Mouse (Mus musculus): ENCODE results near the gene Pam. TPM values are rescaled to one million over a fixed set of nuclear protein-coding genes. Genes with fewer than 3 reads are reported as not detected.

Pam gene
- total and polyA plus RNA-seq, 3 experiments = not detected

- TF ChIP-seq MAZ (IDR thresholded peaks at IDR 0.05; ENCODE audit: low read depth, low read length) = no peak
- H3K9me3 ChIP-seq (replicated peaks; ENCODE audit: insufficient read depth, low read length) = no peaks in the 10 kb centered on the region
- H3K36me3 ChIP-seq (ENCODE audit: control insufficient read depth in 1 of 2, insufficient read depth in 2 of 2, low read length in 2 of 2) = no peaks in the 10 kb centered on the region
- no peaks in the 10 kb centered on the region; a peak in 1 of 4 replicates for H3K27me3 ChIP-seq (ENCODE audit: control insufficient read depth in 1 of 2, insufficient read depth in 2 of 2, low read length in 2 of 2)
- DNase-seq (ENCODE audit: low read depth, low spot score) = no peak
- no peak overlapping the region for H3K4me3 ChIP-seq (ENCODE audit: control insufficient read depth in 1 of 2, insufficient read depth in 1 of 2, low read depth in 2 of 2, low read length in 2 of 2)
- H3K4me1 ChIP-seq (ENCODE audit: control insufficient read depth in 1 of 2, insufficient read depth in 2 of 2, low read length in 2 of 2) = no peaks in the 10 kb centered on the region
- H3K79me2 ChIP-seq (ENCODE audit: control insufficient read depth, insufficient read depth, low read length, poor library complexity) = no peaks in the 10 kb centered on the region
- no peak overlapping the region for H3K9ac ChIP-seq (ENCODE audit: control insufficient read depth, low read depth, low read length, poor library complexity, severe bottlenecking)
- no peak overlapping the region for H3K27ac ChIP-seq (ENCODE audit: control insufficient read depth, low read depth, low read length)
Measured at GRCm38 (mm10) chr1:98038252-98038651, 57.2 kb downstream of the Pam start.

DNA sequence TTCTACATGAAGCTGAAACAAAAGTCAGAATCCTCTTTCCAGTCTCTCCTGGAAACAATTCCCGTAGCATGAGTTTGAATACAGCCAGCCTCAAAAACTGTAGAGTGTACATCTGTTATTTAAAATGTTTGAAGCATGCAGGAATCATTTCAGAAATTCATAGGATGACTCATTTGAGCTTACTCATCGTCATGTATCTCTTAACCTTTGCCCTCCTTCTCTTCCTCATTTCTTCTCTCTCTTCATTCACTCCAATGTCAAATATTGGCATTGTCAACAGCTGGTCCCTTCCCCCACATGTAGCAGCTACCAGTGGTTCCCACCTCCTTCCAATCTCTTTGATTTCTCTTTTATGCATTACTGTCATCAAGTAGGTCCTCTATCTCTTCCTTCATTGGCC is 59.7 kb downstream of the Pam start:
- H3K4me1 ChIP-seq (ENCODE audit: control insufficient read depth in 1 of 2, insufficient read depth in 2 of 2, low read length in 2 of 2) = no peaks in the 10 kb centered on the region
- TF ChIP-seq CTCF (IDR thresholded peaks at IDR 0.05 in 2 of 3, conservative IDR thresholded peaks at IDR 0.05 in 1 of 3; ENCODE audit: control insufficient read depth in 1 of 3, insufficient read depth in 1 of 3, low read depth in 2 of 3, low read length in 3 of 3, poor library complexity in 1 of 3, severe bottlenecking in 1 of 3) = no peak
- no peak for TF ChIP-seq USF2 (IDR thresholded peaks at IDR 0.05; ENCODE audit: borderline replicate concordance in 1 of 2, insufficient read depth in 1 of 2, low read depth in 1 of 2, low read length in 2 of 2)
- TF ChIP-seq GABPA (IDR thresholded peaks at IDR 0.05; ENCODE audit: low read depth, low read length) = no peak
- TF ChIP-seq E2F4 (IDR thresholded peaks at IDR 0.05; ENCODE audit: borderline replicate concordance, low read depth, low read length) = no peak
- TF ChIP-seq MAFK (IDR thresholded peaks at IDR 0.05; ENCODE audit: borderline replicate concordance, low read depth, low read length) = no peak
- TF ChIP-seq ZKSCAN1 (IDR thresholded peaks at IDR 0.05; ENCODE audit: low read depth, low read length) = no peak
- TF ChIP-seq KAT2A (conservative IDR thresholded peaks at IDR 0.05; ENCODE audit: low read depth, low read length) = no peak
- no peak for TF ChIP-seq JUND (IDR thresholded peaks at IDR 0.05; ENCODE audit: low read depth, low read length)
- no peak for TF ChIP-seq RCOR1 (IDR thresholded peaks at IDR 0.05; ENCODE audit: low read depth, low read length)
- no peak for TF ChIP-seq RAD21 (IDR thresholded peaks at IDR 0.05; ENCODE audit: low read depth, low read length)
- TF ChIP-seq SMC3 (IDR thresholded peaks at IDR 0.05; ENCODE audit: low read depth, low read length) = no peak
- TF ChIP-seq ETS1 (IDR thresholded peaks at IDR 0.05; ENCODE audit: low read depth, low read length) = no peak
- no peaks in the 10 kb centered on the region; a peak in 2 of 4 replicates for H3K27me3 ChIP-seq (ENCODE audit: control insufficient read depth in 1 of 2, insufficient read depth in 2 of 2, low read length in 2 of 2)
- H3K79me2 ChIP-seq (ENCODE audit: control insufficient read depth, insufficient read depth, low read length, poor library complexity) = no peaks in the 10 kb centered on the region
- no peak overlapping the region for H3K27ac ChIP-seq (ENCODE audit: control insufficient read depth, low read depth, low read length)
- H3K36me3 ChIP-seq (ENCODE audit: control insufficient read depth in 1 of 2, insufficient read depth in 2 of 2, low read length in 2 of 2) = no peaks in the 10 kb centered on the region
- H3K4me3 ChIP-seq (ENCODE audit: control insufficient read depth in 1 of 2, insufficient read depth in 1 of 2, low read depth in 2 of 2, low read length in 2 of 2) = no peak overlapping the region
- H3K9ac ChIP-seq (ENCODE audit: control insufficient read depth, low read depth, low read length, poor library complexity, severe bottlenecking) = no peak overlapping the region
- DNase-seq (ENCODE audit: low read depth, low spot score) = no peak
- H3K9me3 ChIP-seq (replicated peaks; ENCODE audit: insufficient read depth, low read length) = no peaks in the 10 kb centered on the region

DNA sequence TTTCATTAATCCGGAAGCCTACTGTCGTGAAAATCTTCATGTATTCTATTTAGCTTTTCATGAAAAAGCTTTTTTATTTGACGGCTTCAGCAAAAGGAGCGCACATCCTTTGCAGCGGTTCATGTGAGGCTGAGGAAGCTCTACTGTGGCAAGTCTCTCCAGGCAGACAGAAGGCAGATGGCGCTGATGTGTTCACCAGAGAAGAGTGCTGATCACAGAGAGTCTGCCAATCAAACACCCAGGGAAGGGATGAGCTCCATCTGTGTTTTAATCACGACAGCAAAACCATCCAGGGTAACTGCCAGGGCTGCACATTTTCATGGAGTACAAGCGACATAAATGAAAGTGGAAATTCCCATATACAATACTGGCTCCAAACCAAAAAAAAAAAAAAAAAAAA is 63.6 kb downstream of the Pam start:
- H3K4me3 ChIP-seq (ENCODE audit: control insufficient read depth in 1 of 2, insufficient read depth in 1 of 2, low read depth in 2 of 2, low read length in 2 of 2) = no peak overlapping the region
- H3K79me2 ChIP-seq (ENCODE audit: control insufficient read depth, insufficient read depth, low read length, poor library complexity) = no peaks in the 10 kb centered on the region
- no peaks in the 10 kb centered on the region for H3K36me3 ChIP-seq (ENCODE audit: control insufficient read depth in 1 of 2, insufficient read depth in 2 of 2, low read length in 2 of 2)
- H3K4me1 ChIP-seq (ENCODE audit: control insufficient read depth in 1 of 2, insufficient read depth in 2 of 2, low read length in 2 of 2) = no peaks in the 10 kb centered on the region
- no peak for DNase-seq (ENCODE audit: low read depth, low spot score)
- no peak overlapping the region for H3K27ac ChIP-seq (ENCODE audit: control insufficient read depth, low read depth, low read length)
- H3K9me3 ChIP-seq (replicated peaks; ENCODE audit: insufficient read depth, low read length) = no peaks in the 10 kb centered on the region
- no peaks in the 10 kb centered on the region; a peak in 2 of 4 replicates for H3K27me3 ChIP-seq (ENCODE audit: control insufficient read depth in 1 of 2, insufficient read depth in 2 of 2, low read length in 2 of 2)
- H3K9ac ChIP-seq (ENCODE audit: control insufficient read depth, low read depth, low read length, poor library complexity, severe bottlenecking) = no peak overlapping the region
- TF ChIP-seq UBTF (IDR thresholded peaks at IDR 0.05; ENCODE audit: borderline replicate concordance, insufficient read depth, low read depth, low read length) (no peak), USF1 (IDR thresholded peaks at IDR 0.05; ENCODE audit: low read depth, low read length) (no peak), HCFC1 (IDR thresholded peaks at IDR 0.05; ENCODE audit: low read depth, low read length) (no peak), POLR2AphosphoS2 (IDR thresholded peaks at IDR 0.05; ENCODE audit: low read length) (no peak), NELFE (IDR thresholded peaks at IDR 0.05; ENCODE audit: low read depth, low read length) (no peak), MAX (IDR thresholded peaks at IDR 0.05; ENCODE audit: low read length) (no peak), MEF2A (IDR thresholded peaks at IDR 0.05; ENCODE audit: extremely low read depth, insufficient replicate concordance, low read depth, low read length, poor library complexity, severe bottlenecking) (no peak), CTCF (IDR thresholded peaks at IDR 0.05 in 2 of 3, conservative IDR thresholded peaks at IDR 0.05 in 1 of 3; ENCODE audit: control insufficient read depth in 1 of 3, insufficient read depth in 1 of 3, low read depth in 2 of 3, low read length in 3 of 3, poor library complexity in 1 of 3, severe bottlenecking in 1 of 3) (no peak), TAL1 (IDR thresholded peaks at IDR 0.05; ENCODE audit: low read length) (no peak), POLR2AphosphoS5 (IDR thresholded peaks at IDR 0.05; ENCODE audit: borderline replicate concordance, low read depth, low read length) (no peak)
